Comparison of ENCODE assay signal across 8 mouse cellular contexts in genomic region chr2:52193629-52194028, GRCm38 (mm10).
"Had no signal": no experiment of that assay in that cellular context is flagged by ENCODE, and none has a peak within 500 bp of the region (broad histone marks: within the 10 kb centered on the region; RNA-seq: fewer than 3 reads in every experiment).

No protein-coding gene starts in this region.

- H3K4me1 ChIP-seq: limb, embryonic 13.5 days; midbrain, embryonic 13.5 days had no signal

- H3K27ac ChIP-seq: limb, embryonic 13.5 days; liver, embryonic 14.5 days; midbrain, embryonic 13.5 days had no signal

- DNase-seq: kidney, postnatal 25 days; layer of hippocampus, postnatal 36 days; lung, adult 18-20 months; right cerebral cortex, postnatal 14 days; thymus, postnatal 36 days had no signal

- H3K4me3 ChIP-seq: limb, embryonic 13.5 days; midbrain, embryonic 13.5 days had no signal

- H3K27me3 ChIP-seq: limb, embryonic 13.5 days; midbrain, embryonic 13.5 days had no signal

- ATAC-seq: midbrain, embryonic 13.5 days had no signal
